Mouse (Mus musculus) liver, embryonic 14.5 days (tissue): ENCODE measurements at regions not wholly inside any gene's neighbourhood (a gene's known extent, or its start where the extent isn't known, plus 50 kb on each side); places are given as distances from the start of the nearest gene placed in this dataset.

Source experiments
- ATAC-seq: fragments of 200-750 bp; cut with Nextera tagmentation; 2 replicates; pipeline ENCODE4 v1.8.0; 2017; ENCODE audit warnings: moderate number of reproducible peaks, mild to moderate bottlenecking, moderate library complexity; ENCODE audit not compliant: insufficient read depth
- DNase-seq, 3 experiments: peaks; one replicate each; pipeline ENCODE4 v3.0.0-alpha.2; 2012 to 2013; ENCODE audit warnings: low read depth in 3 of 3, low spot score in 3 of 3
- H3K27ac ChIP-seq: fragments of 300-500 bp; sonication (generic); 2 replicates; pipeline ENCODE4 v1.5.1; 2014; ENCODE audit warnings: moderate library complexity, mild to moderate bottlenecking, control low read depth, inconsistent platforms
- H3K27me3 ChIP-seq: fragments of 300-500 bp; sonication (generic); 2 replicates; pipeline ENCODE4 v1.6.1; 2014; ENCODE audit warnings: mild to moderate bottlenecking, low read length, moderate library complexity; ENCODE audit not compliant: control insufficient read depth, insufficient read depth
- H3K36me3 ChIP-seq: fragments of 300-500 bp; sonication (generic); replicated peaks from 2 replicates; pipeline ENCODE4 v1.6.1; 2014; ENCODE audit warnings: low read depth; ENCODE audit not compliant: control insufficient read depth, insufficient read depth
- H3K4me1 ChIP-seq, 2 experiments: fragments of 200-500 bp in 1 of 2; fragments of 300-500 bp in 1 of 2; sonication (generic) in 1 of 2; replicated peaks; 2 replicates each; pipeline ENCODE4 v1.6.1; 2012 to 2014; ENCODE audit warnings: antibody characterized with exemption in 1 of 2, inconsistent platforms in 1 of 2, low read length in 1 of 2; ENCODE audit not compliant: control insufficient read depth in 2 of 2, insufficient read depth in 2 of 2
- H3K4me2 ChIP-seq: fragments of 300-500 bp; sonication (generic); 2 replicates; pipeline ENCODE4 v1.6.1; 2014; ENCODE audit warnings: low read depth, mild to moderate bottlenecking, control low read depth, moderate library complexity
- H3K4me3 ChIP-seq, 2 experiments: fragments of 200-500 bp in 1 of 2; fragments of 300-500 bp in 1 of 2; sonication (generic) in 1 of 2; 2 replicates each; pipeline ENCODE4 v1.5.1; 2012 to 2014; ENCODE audit warnings: low read depth in 2 of 2, low read length in 2 of 2, mild to moderate bottlenecking in 2 of 2, control low read depth in 1 of 2, inconsistent platforms in 1 of 2, moderate library complexity in 1 of 2; ENCODE audit not compliant: insufficient read depth in 1 of 2
- H3K9ac ChIP-seq: fragments of 300-500 bp; sonication (generic); replicated peaks from 2 replicates; pipeline ENCODE4 v1.6.1; 2014; ENCODE audit warnings: mild to moderate bottlenecking, control low read depth, moderate library complexity
- H3K9me3 ChIP-seq: fragments of 300-500 bp; sonication (generic); 2 replicates; pipeline ENCODE4 v1.6.1; 2016; ENCODE audit warnings: low read length, mixed read lengths; ENCODE audit not compliant: control insufficient read depth
- CTCF ChIP-seq: IDR thresholded peaks from 2 replicates; pipeline ENCODE4 v1.5.1; 2016; ENCODE audit warnings: antibody characterized with exemption, low read depth, control low read depth
- EP300 ChIP-seq: IDR thresholded peaks from 2 replicates; pipeline ENCODE4 v1.6.1; 2016; ENCODE audit warnings: antibody characterized with exemption, low read depth
- WGBS: fragments of 180-500 bp; shearing (Covaris S2); extraction: QIAGEN DNeasy Blood & Tissue Kit; methylation state at CpG from one replicate; pipeline ENCODE4 v1.1.7; 2014; ENCODE audit not compliant: insufficient replicate concordance; 5-methylcytosine and 5-hydroxymethylcytosine counted together

GRCm38 (mm10) chr4:95200130-95200529, 148.1 kb upstream of the Jun start:
- H3K9me3 ChIP-seq, result no peaks in the 10 kb centered on the region
- no peak for DNase-seq
- WGBS, result 72% methylated on average over 7 of the region's 7 CpGs
- no peaks in the 10 kb centered on the region for H3K27me3 ChIP-seq
- no peak overlapping the region for H3K4me3 ChIP-seq
- peaks cover 0 to 15% of the 10 kb centered on the region in 2 experiments; a peak in 2 of 4 replicates for H3K4me1 ChIP-seq
- no peaks in the 10 kb centered on the region for H3K36me3 ChIP-seq
- TF ChIP-seq CTCF, result no peak
- no peak for TF ChIP-seq EP300
- H3K4me2 ChIP-seq, result no peak overlapping the region
- no peak overlapping the region for H3K9ac ChIP-seq
- H3K27ac ChIP-seq, result no peak overlapping the region
- ATAC-seq, result no peak

- WGBS, result 57% methylated on average over 6 of the region's 6 CpGs
- Histone ChIP-seq H3K27me3 (no peaks in the 10 kb centered on the region), H3K4me3 (no peak overlapping the region), H3K9ac (no peak overlapping the region), H3K36me3 (no peaks in the 10 kb centered on the region), H3K27ac (no peak overlapping the region), H3K4me2 (no peak overlapping the region), H3K9me3 (no peaks in the 10 kb centered on the region), H3K4me1 (peaks cover 0 to 6% of the 10 kb centered on the region in 2 experiments; a peak in 2 of 4 replicates)
- TF ChIP-seq CTCF, result no peak
- no peak for TF ChIP-seq EP300
- no peak for DNase-seq
- ATAC-seq, result no peak
Measured at GRCm38 (mm10) chr4:95202478-95202877, 150.5 kb upstream of the Jun start.

- H3K9ac ChIP-seq, result no peak overlapping the region
- TF ChIP-seq CTCF (no peak), EP300 (no peak)
- H3K4me3 ChIP-seq, result no peak overlapping the region
- ATAC-seq (no peak), DNase-seq (no peak)
- no peaks in the 10 kb centered on the region for H3K9me3 ChIP-seq
- H3K27me3 ChIP-seq, result no peaks in the 10 kb centered on the region
- no peaks in the 10 kb centered on the region for H3K36me3 ChIP-seq
- H3K4me1 ChIP-seq, result peaks cover 0 to 6% of the 10 kb centered on the region in 2 experiments; a peak in 2 of 4 replicates
- H3K4me2 ChIP-seq, result no peak overlapping the region
- H3K27ac ChIP-seq, result no peak overlapping the region
Measured at GRCm38 (mm10) chr4:95203577-95203976, 151.6 kb upstream of the Jun start.

- Histone ChIP-seq H3K36me3 (no peaks in the 10 kb centered on the region), H3K4me2 (no peak overlapping the region), H3K4me1 (peaks cover 0 to 6% of the 10 kb centered on the region in 2 experiments; a peak in 2 of 4 replicates), H3K27ac (no peak overlapping the region), H3K9ac (no peak overlapping the region), H3K27me3 (no peaks in the 10 kb centered on the region), H3K9me3 (no peaks in the 10 kb centered on the region), H3K4me3 (no peak overlapping the region)
- ATAC-seq (no peak), DNase-seq (no peak)
- WGBS, result 33% methylated on average over 1 of the region's 1 CpGs
- TF ChIP-seq EP300, result no peak
- no peak for TF ChIP-seq CTCF
Measured at GRCm38 (mm10) chr4:95205372-95205771, 153.3 kb upstream of the Jun start.

GRCm38 (mm10) chr4:95207783-95208182, 155.8 kb upstream of the Jun start:
- Histone ChIP-seq H3K9ac (no peak overlapping the region), H3K4me3 (no peak overlapping the region), H3K27ac (no peak overlapping the region), H3K9me3 (no peaks in the 10 kb centered on the region), H3K27me3 (no peaks in the 10 kb centered on the region), H3K36me3 (no peaks in the 10 kb centered on the region), H3K4me1 (peaks cover 0 to 2% of the 10 kb centered on the region in 2 experiments; a peak in 2 of 4 replicates), H3K4me2 (no peak overlapping the region)
- TF ChIP-seq CTCF (no peak), EP300 (no peak)
- no peak for ATAC-seq
- DNase-seq, result no peak
- 66% methylated on average over 5 of the region's 5 CpGs for WGBS
